Mouse (Mus musculus): Measurements from ENCODE around the gene Trim38. TPM values are rescaled to one million over a fixed set of nuclear protein-coding genes. Genes with fewer than 3 reads are reported as not detected.
A peak's percentile ranks its signal among the peaks of the same experiment; 100 is the strongest.
"Not testable (repeated sequence)": the region's sequence is repeated elsewhere in the genome, so short reads cannot be mapped to it uniquely, and the experiment has no call there.

Gene Trim38
- polyA plus RNA-seq, 1 experiment from 2014 or later, result not detected

DNA sequence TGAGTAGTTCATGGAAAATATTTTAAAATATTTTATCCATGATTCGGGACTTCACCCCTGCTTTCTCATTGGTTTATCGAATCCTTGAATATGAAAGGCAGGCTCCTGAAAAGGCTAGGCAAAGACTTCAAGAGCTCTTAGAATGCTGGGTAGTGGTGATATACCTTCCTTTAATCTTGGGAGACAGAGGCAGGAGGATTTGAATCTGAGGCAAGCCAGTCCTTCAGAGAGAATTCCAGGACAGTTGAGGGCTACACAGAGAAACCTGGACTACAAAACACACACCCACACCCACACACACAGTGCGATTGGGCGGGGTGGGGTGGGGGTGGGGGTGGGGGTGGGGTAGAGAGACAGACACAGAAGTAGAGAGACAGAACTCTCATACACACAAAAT lies 21.8 kb upstream of the Trim38 start:
- Histone ChIP-seq H3K27me3 (no peaks in the 10 kb centered on the region), H3K27ac (peak overlapping the region; percentile 99), H3K4me1 (peaks cover 29% of the 10 kb centered on the region), H3K4me2 (replicated peaks) (peak overlapping the region; percentile 69), H3K36me3 (no peaks in the 10 kb centered on the region), H3K9me3 (no peaks in the 10 kb centered on the region), H3K9ac (peak overlapping the region; percentile 68), H3K4me3 (peak overlapping the region; percentile 49; the same call in 1 of the 2 replicates)
- no peak for ATAC-seq (ENCODE audit: low FRiP score, low read depth)
- WGBS, result 9% methylated on average over 4 of the region's 4 CpGs

DNA sequence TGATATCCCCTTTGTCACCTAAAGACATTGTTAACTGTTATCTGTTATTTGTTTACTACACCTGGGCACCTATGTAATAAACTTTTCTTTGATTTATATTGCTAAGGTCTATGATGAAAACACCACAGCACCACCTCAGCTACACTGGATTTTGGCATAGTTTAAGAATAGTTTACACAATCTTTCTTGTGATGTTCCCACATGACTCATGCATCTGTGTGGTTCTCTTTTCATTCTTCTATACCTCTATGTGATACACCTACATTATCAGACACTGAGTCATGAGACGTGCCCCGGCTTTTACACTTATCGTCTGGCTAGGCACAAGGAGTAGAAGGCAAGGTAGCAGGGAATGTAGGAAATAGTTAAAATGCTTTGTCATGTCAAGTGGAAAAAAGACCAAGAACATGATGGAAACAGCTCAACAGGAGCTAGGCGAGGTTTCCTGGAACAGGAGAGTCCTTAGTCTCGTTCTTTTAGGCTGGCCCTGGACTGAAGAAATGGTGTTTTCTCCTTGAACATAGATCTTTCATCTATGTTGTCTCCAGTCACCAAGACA lies 20.1 kb upstream of the Trim38 start:
- 93% methylated on average over 5 of the region's 5 CpGs for WGBS
- Histone ChIP-seq H3K4me3 (no peak overlapping the region), H3K9me3 (no peaks in the 10 kb centered on the region), H3K27me3 (no peaks in the 10 kb centered on the region), H3K9ac (no peak overlapping the region), H3K36me3 (no peaks in the 10 kb centered on the region), H3K4me2 (replicated peaks) (no peak overlapping the region), H3K4me1 (peaks cover 30% of the 10 kb centered on the region), H3K27ac (peak overlapping the region; percentile 84)
- ATAC-seq (ENCODE audit: low FRiP score, low read depth), result no peak

DNA sequence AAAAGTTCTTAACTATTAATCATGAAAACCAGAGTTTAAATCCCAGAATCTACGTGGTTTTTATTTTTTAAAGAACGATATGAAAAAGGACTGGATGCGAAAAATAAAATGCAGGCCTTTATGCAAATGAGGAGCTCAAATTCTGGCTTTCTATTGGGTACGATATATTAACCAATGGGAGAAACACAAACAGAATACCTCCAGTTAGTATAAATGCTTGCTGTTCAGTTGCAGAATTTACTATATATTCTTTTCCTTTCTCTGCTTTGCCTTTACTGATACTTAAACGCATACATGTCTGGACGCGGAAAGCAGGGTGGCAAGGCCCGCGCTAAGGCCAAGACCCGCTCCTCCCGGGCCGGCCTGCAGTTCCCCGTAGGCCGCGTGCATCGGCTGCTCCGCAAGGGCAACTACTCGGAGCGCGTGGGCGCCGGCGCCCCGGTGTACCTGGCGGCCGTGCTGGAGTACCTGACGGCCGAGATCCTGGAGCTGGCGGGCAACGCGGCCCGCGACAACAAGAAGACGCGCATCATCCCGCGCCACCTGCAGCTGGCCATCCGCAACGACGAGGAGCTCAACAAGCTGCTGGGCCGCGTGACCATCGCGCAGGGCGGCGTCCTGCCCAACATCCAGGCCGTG lies 18.8 kb upstream of the Trim38 start, which contains the start of gene Hist1h2ab:
Gene Hist1h2ab (plus strand): TSS at position 288 of the 639 bp plus-strand sequence.
- under 1% methylated on average over 32 of the region's 47 CpGs for WGBS
- ATAC-seq (ENCODE audit: low FRiP score, low read depth), result peak; percentile 54
- peak within 1 kb of the TSS; percentile 69 for H3K9ac ChIP-seq
- H3K4me3 ChIP-seq, result peak within 1 kb of the TSS; percentile 48
- peak within 1 kb of the TSS; percentile 65 for H3K4me2 ChIP-seq (replicated peaks)
- not testable (repeated sequence) for H3K36me3 ChIP-seq, H3K27me3 ChIP-seq, H3K9me3 ChIP-seq
- peak within 1 kb of the TSS; percentile 96 for H3K27ac ChIP-seq
- H3K4me1 ChIP-seq, result peaks cover 29% of the 10 kb centered on the region

DNA sequence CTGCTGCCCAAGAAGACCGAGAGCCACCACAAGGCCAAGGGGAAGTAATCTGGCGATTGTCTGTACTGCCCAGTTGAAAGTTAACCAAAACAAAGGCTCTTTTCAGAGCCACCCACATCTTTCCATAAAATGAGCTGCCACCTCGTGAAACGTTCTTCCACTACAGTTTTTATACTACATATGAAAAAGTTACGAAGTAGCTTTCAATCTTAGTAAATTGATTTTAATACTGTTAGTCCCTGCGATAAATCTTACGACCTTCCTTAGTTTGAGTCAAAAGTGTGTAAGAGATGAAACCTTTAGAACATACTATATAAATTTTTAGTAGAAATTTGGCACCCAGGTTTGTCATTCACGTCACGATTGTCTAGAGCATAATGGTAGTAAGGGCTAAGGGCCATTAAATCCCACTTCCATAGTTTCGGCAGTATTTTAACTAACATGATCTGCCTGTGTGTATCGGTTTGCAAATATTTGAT lies 18.2 kb upstream of the Trim38 start:
- H3K36me3 ChIP-seq, result no peaks in the 10 kb centered on the region
- ATAC-seq (ENCODE audit: low FRiP score, low read depth), result no peak
- H3K27ac ChIP-seq, result peak overlapping the region; percentile 96
- H3K27me3 ChIP-seq, result no peaks in the 10 kb centered on the region
- H3K9me3 ChIP-seq, result no peaks in the 10 kb centered on the region
- peak overlapping the region; percentile 48 for H3K4me3 ChIP-seq
- peak overlapping the region; percentile 65 for H3K4me2 ChIP-seq (replicated peaks)
- peak overlapping the region; percentile 69 for H3K9ac ChIP-seq
- WGBS, result under 1% methylated on average over 11 of the region's 11 CpGs
- peaks cover 29% of the 10 kb centered on the region for H3K4me1 ChIP-seq

DNA sequence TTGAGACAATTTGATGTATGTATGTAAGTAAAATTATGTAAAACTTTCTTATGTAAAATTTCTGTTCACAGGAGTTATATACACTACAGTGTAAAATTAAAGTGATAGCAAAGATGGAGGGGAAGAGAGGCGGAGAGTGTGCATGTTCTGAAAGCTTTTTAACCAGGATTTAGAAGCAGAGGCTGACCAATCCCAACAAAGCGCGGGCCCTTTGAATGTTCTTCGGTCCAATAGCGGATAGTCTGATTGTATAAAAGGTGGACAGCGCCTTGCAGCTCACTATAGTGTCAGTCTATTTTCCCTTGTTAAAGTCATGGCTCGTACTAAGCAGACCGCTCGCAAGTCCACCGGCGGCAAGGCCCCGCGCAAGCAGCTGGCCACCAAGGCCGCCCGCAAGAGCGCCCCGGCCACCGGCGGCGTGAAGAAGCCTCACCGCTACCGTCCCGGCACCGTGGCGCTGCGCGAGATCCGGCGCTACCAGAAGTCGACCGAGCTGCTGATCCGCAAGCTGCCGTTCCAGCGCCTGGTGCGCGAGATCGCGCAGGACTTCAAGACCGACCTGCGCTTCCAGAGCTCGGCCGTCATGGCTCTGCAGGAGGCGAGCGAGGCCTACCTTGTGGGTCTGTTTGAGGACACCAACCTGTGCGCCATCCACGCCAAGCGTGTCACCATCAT lies 17.5 kb upstream of the Trim38 start, which contains the start of gene Hist1h3b:
Gene Hist1h3b (plus strand): TSS at position 201 of the 675 bp plus-strand sequence.
- peak within 1 kb of the TSS; percentile 69 for H3K9ac ChIP-seq
- peaks cover 27% of the 10 kb centered on the region for H3K4me1 ChIP-seq
- not testable (repeated sequence) for H3K9me3 ChIP-seq, H3K36me3 ChIP-seq, H3K27me3 ChIP-seq
- ATAC-seq (ENCODE audit: low FRiP score, low read depth), result peak; percentile 90
- H3K4me2 ChIP-seq (replicated peaks), result peak within 1 kb of the TSS; percentile 65
- H3K4me3 ChIP-seq, result peak within 1 kb of the TSS; percentile 48
- 0% methylated on average over 21 of the region's 47 CpGs for WGBS
- peak within 1 kb of the TSS; percentile 96 for H3K27ac ChIP-seq

DNA sequence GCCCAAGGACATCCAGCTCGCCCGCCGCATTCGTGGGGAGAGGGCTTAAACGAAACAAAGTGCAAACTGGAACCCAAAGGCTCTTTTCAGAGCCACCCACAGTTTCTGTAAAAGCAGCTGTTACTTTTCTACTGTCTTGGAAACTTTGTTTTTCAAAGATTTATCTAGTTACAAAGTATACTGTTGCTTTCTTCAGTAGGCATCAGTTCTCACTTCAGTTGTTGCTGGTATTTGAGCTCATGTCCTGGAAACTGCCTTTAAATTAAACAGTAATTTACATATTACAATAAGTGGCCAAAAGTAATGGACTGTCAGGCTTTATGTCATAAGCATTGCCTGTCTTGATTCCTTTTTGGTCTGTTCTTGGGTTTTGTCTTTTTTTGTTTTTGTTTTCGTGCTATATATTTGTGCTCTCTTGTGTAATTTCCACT lies 17.0 kb upstream of the Trim38 start:
- WGBS, result 4% methylated on average over 6 of the region's 6 CpGs
- peak overlapping the region; percentile 65 for H3K4me2 ChIP-seq (replicated peaks)
- H3K9me3 ChIP-seq, result no peaks in the 10 kb centered on the region
- no peaks in the 10 kb centered on the region for H3K27me3 ChIP-seq
- peaks cover 27% of the 10 kb centered on the region for H3K4me1 ChIP-seq
- H3K4me3 ChIP-seq, result peak overlapping the region; percentile 42
- no peak for ATAC-seq (ENCODE audit: low FRiP score, low read depth)
- H3K27ac ChIP-seq, result peak overlapping the region; percentile 76
- H3K9ac ChIP-seq, result peak overlapping the region; percentile 65
- H3K36me3 ChIP-seq, result no peaks in the 10 kb centered on the region

DNA sequence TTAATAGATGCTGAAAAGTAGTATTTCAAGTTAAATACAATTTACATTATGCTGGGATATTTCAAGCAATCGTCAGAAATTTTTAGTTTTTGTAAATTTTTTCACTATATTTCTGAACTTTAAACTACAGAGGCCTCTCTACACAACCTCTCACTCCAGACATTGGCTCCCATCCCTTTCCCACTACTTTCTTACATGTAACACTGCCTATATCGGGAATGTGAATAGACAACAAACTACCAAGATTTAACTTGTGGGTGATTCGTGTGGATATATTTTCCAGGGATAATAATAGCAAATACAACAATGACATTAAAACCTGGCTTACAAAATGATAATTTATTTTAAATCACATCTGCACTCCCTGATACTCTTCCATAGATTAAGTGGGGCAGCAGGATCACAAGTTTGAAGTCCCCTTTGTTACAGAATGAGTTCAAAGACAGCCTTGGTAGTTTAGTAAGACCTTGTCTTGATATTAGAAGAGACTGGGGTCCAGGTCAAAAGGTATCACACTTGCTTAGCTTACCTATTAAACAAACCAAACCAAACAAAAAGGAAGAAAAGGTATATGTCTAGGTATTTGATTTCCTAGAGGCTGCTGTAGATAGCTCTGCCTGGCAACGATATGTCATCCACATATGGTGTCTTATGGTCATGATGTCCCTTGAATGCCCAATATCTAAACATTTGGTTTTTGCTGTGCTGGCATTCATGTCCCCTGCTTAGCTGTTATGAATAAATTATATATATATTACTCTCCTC lies 16.2 kb upstream of the Trim38 start:
- ATAC-seq (ENCODE audit: low FRiP score, low read depth), result no peak
- Histone ChIP-seq H3K27ac (peak overlapping the region; percentile 76; the same call in 1 of the 2 replicates), H3K9ac (peak overlapping the region; percentile 65; the same call in 1 of the 2 replicates), H3K4me1 (peaks cover 23% of the 10 kb centered on the region), H3K4me2 (replicated peaks) (peak overlapping the region; percentile 65), H3K36me3 (no peaks in the 10 kb centered on the region), H3K4me3 (0 out of 2 replicates have a peak overlapping the region, but pooled peaks have one; percentile 12), H3K9me3 (no peaks in the 10 kb centered on the region), H3K27me3 (no peaks in the 10 kb centered on the region)
- 56% methylated on average over 4 of the region's 4 CpGs for WGBS

DNA sequence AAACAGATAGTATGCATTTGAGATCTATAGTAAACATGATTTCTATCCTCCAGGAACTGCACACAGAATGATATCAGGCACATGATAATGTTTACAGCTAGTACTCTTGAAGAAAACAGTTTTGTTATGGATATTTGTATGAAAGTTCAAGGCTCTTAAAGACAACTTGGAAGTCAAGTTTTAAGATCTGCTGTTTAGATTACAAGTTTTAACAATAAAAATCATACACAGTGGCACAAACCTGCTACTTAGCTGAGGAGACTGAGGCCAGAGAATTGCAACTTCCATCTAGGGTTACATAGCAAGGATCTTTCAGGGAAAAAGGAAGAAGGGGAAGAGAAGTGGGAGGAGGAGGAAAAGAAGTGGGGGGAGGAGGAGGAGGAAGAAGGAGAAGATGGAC lies 14.7 kb upstream of the Trim38 start:
- Histone ChIP-seq H3K4me3 (no peak overlapping the region), H3K27ac (no peak overlapping the region), H3K27me3 (no peaks in the 10 kb centered on the region), H3K36me3 (no peaks in the 10 kb centered on the region), H3K4me1 (peaks cover 23% of the 10 kb centered on the region), H3K9me3 (no peaks in the 10 kb centered on the region), H3K4me2 (replicated peaks) (no peak overlapping the region), H3K9ac (no peak overlapping the region)
- no peak for ATAC-seq (ENCODE audit: low FRiP score, low read depth)

DNA sequence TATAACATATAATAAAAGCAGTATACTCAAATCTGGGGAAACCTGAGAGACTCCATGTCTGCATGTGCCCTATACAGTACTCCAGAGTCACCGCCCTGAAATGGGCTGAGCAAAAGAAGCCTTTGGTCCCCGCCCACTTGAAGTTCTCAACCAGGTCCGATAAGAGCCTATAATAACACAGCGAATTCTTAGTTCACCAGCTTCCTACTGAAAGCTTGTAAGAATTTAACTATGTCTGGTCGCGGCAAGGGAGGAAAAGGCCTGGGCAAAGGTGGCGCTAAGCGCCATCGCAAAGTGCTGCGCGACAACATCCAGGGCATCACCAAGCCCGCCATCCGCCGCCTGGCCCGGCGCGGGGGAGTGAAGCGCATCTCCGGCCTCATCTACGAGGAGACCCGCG lies 12.9 kb upstream of the Trim38 start, which contains the start of gene Hist1h4b:
Gene Hist1h4b (plus strand): TSS at position 224 of the 400 bp plus-strand sequence.
- peak within 1 kb of the TSS; percentile 94 for H3K27ac ChIP-seq
- no peaks in the 10 kb centered on the region for H3K9me3 ChIP-seq
- peak within 1 kb of the TSS; percentile 69 for H3K9ac ChIP-seq
- WGBS, result 0% methylated on average over 17 of the region's 22 CpGs
- H3K27me3 ChIP-seq, result no peaks in the 10 kb centered on the region
- H3K4me3 ChIP-seq, result peak within 1 kb of the TSS; percentile 46
- H3K36me3 ChIP-seq, result no peaks in the 10 kb centered on the region
- H3K4me2 ChIP-seq (replicated peaks), result peak within 1 kb of the TSS; percentile 82
- ATAC-seq (ENCODE audit: low FRiP score, low read depth), result peak; percentile 77
- peaks cover 29% of the 10 kb centered on the region for H3K4me1 ChIP-seq

DNA sequence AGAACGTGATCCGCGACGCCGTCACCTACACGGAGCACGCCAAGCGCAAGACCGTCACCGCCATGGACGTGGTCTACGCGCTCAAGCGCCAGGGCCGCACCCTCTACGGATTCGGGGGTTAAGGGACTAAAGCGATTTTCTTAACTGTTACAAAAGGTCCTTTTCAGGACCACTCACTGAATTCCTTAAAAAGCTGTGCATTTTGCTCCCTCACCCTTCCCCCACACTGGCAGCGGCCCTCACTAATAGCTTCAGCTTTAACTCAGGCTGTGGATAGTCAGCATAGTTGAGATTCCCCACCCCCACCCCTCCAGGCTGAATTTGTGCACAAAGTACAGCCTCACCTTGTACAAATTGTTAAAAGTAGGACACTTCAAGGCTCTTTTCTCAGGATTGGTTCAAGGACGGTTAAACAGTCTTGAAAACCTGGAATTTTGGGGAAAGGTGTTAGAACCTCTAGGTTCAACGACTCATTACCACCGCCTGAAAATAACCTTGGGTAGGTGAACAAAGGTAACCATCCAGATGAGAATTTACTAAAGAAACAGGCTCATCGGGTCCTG lies 12.4 kb upstream of the Trim38 start:
- Histone ChIP-seq H3K4me2 (replicated peaks) (peak overlapping the region; percentile 82), H3K4me3 (peak overlapping the region; percentile 46), H3K36me3 (no peaks in the 10 kb centered on the region), H3K9me3 (no peaks in the 10 kb centered on the region), H3K27me3 (no peaks in the 10 kb centered on the region), H3K27ac (peak overlapping the region; percentile 94), H3K4me1 (peaks cover 29% of the 10 kb centered on the region), H3K9ac (peak overlapping the region; percentile 69)
- peak; percentile 16 for ATAC-seq (ENCODE audit: low FRiP score, low read depth)
- under 1% methylated on average over 18 of the region's 23 CpGs for WGBS

DNA sequence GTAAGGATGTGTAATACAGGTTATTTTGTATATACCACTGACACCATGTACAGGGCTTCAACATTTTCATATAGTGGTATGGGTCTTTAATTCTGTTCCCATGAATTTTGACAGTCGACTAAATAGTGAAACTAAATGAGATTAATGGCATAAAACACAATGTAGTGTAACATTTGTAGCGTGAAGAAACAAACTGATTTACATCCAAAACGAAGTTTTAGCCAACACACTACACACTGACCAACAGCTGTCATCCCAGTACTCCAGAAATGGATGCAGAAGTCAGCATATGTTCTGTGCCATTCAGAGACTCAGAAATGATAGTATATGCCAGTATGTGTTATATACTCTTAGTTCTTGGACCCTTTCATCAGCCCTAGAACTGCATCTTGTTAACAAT lies 11.8 kb upstream of the Trim38 start:
- Histone ChIP-seq H3K4me2 (replicated peaks) (peak overlapping the region; percentile 41), H3K9ac (no peak overlapping the region), H3K27me3 (no peaks in the 10 kb centered on the region), H3K9me3 (no peaks in the 10 kb centered on the region), H3K4me1 (peaks cover 26% of the 10 kb centered on the region), H3K4me3 (no peak overlapping the region), H3K27ac (peak overlapping the region; percentile 29; the same call in 1 of the 2 replicates), H3K36me3 (no peaks in the 10 kb centered on the region)
- no peak for ATAC-seq (ENCODE audit: low FRiP score, low read depth)
- 46% methylated on average over 3 of the region's 3 CpGs for WGBS

All from limb, embryonic 13.5 days (tissue).